Mouse (Mus musculus): ENCODE data around the gene Slc39a10. TPM values are rescaled to one million over a fixed set of nuclear protein-coding genes. Genes with fewer than 3 reads are reported as not detected.
"Not testable (repeated sequence)": the region's sequence is repeated elsewhere in the genome, so short reads cannot be mapped to it uniquely, and the experiment has no call there.

Slc39a10 gene
- polyA plus RNA-seq, 1 experiment: 82.6 TPM

- DNase-seq (ENCODE audit: extremely low spot score in 1 of 2, low spot score in 1 of 2): peak in 1 of 2 experiments; percentile 19
These were observed 84.0 kb downstream of the Slc39a10 start for GRCm38 (mm10) chr1:46808630-46809029.

- no peak for DNase-seq (ENCODE audit: extremely low spot score in 1 of 2, low spot score in 1 of 2)
These were observed 87.6 kb downstream of the Slc39a10 start for GRCm38 (mm10) chr1:46805074-46805473.

DNA sequence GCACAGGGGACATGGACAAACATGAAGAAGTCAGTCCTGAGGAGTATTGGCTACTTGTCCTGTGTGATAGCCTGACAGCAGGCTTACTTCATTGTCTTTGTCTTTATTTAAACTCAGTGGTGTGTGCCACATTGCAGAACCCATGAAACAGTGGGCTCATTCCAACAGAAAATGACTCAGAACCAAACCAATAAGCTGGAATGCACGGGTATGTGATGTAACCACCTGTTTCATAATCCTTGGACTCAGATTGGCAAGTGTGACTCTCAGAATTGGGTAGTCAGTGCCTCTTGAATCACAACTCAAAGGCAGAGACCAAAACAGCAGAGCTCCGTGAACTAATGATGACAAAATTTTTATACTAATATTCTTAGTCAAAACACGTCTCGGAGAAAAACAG lies 110.4 kb downstream of the Slc39a10 start:
- DNase-seq (ENCODE audit: extremely low spot score in 1 of 2, low spot score in 1 of 2): not testable (repeated sequence)

GRCm38 (mm10) chr1:46770077-46770695 lies 122.5 kb downstream of the Slc39a10 start:
- not testable (repeated sequence) for DNase-seq (ENCODE audit: extremely low spot score in 1 of 2, low spot score in 1 of 2)

GRCm38 (mm10) chr1:46769318-46769717 lies 123.3 kb downstream of the Slc39a10 start:
- not testable (repeated sequence) for DNase-seq (ENCODE audit: extremely low spot score in 1 of 2, low spot score in 1 of 2)

- DNase-seq (ENCODE audit: extremely low spot score in 1 of 2, low spot score in 1 of 2): not testable (repeated sequence)
These were observed 128.1 kb downstream of the Slc39a10 start for GRCm38 (mm10) chr1:46764600-46764999.

Measured in frontal cortex, adult 2 months (tissue).